Mouse (Mus musculus) myocyte (in vitro differentiated cells): Measurements from ENCODE around the gene Myo6. TPM values are rescaled to one million over a fixed set of nuclear protein-coding genes. Genes with fewer than 3 reads are reported as not detected.

Source experiments
- H3K27me3 ChIP-seq: one replicate; pipeline ENCODE4 v1.6.1; 2011; ENCODE audit not compliant: control insufficient read depth, insufficient read depth, insufficient read length
- H3K36me3 ChIP-seq: one replicate; pipeline ENCODE4 v1.6.1; 2011; ENCODE audit not compliant: control insufficient read depth, insufficient read depth
- H3K4me2 ChIP-seq: one replicate; pipeline ENCODE4 v1.6.1; 2011; ENCODE audit warnings: low read depth, control low read depth
- H3K4me3 ChIP-seq: one replicate; pipeline ENCODE4 v1.5.1; 2011; ENCODE audit warnings: mild to moderate bottlenecking, control low read depth, moderate library complexity
- H3K79me2 ChIP-seq: one replicate; pipeline ENCODE4 v1.6.1; 2011; ENCODE audit not compliant: control insufficient read depth, insufficient read depth
- H3ac ChIP-seq: one replicate; pipeline ENCODE4 v1.6.1; 2011; ENCODE audit not compliant: control insufficient read depth, insufficient read length
- CEBPB ChIP-seq: IDR thresholded peaks from 2 replicates; pipeline ENCODE4 v1.6.1; 2011; ENCODE audit warnings: mild to moderate bottlenecking, moderate library complexity; ENCODE audit not compliant: poor library complexity, insufficient read depth, severe bottlenecking
- E2F4 ChIP-seq: IDR thresholded peaks from one replicate; pipeline ENCODE4 v1.6.1; 2011; ENCODE audit warnings: mild to moderate bottlenecking, control low read depth, moderate library complexity; ENCODE audit not compliant: insufficient read depth
- MAX ChIP-seq: IDR thresholded peaks from one replicate; pipeline ENCODE4 v1.6.1; 2011; ENCODE audit warnings: low read depth, mild to moderate bottlenecking, control low read depth
- MYOD1 ChIP-seq, 3 experiments: IDR thresholded peaks; one replicate each; pipeline ENCODE4 v1.6.1; 2011; ENCODE audit warnings: control low read depth in 2 of 3, low read depth in 2 of 3, mild to moderate bottlenecking in 2 of 3, moderate library complexity in 1 of 3; ENCODE audit not compliant: insufficient read length in 2 of 3, control insufficient read depth in 1 of 3
- MYOG ChIP-seq, 3 experiments: IDR thresholded peaks; one replicate each; pipeline ENCODE4 v1.6.1; 2011; ENCODE audit warnings: control low read depth in 2 of 3, low read depth in 2 of 3, mild to moderate bottlenecking in 2 of 3; ENCODE audit not compliant: insufficient read length in 2 of 3, control insufficient read depth in 1 of 3, insufficient read depth in 1 of 3
- POLR2A ChIP-seq: IDR thresholded peaks from one replicate; pipeline ENCODE4 v1.6.1; 2011; ENCODE audit warnings: low read depth, mild to moderate bottlenecking, control low read depth, moderate library complexity; ENCODE audit not compliant: insufficient read length
- POLR2AphosphoS2 ChIP-seq: IDR thresholded peaks from one replicate; pipeline ENCODE4 v1.6.1; 2011; ENCODE audit warnings: low read depth, control low read depth; ENCODE audit not compliant: insufficient read length
- REST ChIP-seq: IDR thresholded peaks from one replicate; pipeline ENCODE4 v1.6.1; 2011; ENCODE audit warnings: mild to moderate bottlenecking, control low read depth, moderate library complexity; ENCODE audit not compliant: insufficient read depth, insufficient read length
- SRF ChIP-seq: IDR thresholded peaks from one replicate; pipeline ENCODE4 v1.6.1; 2011; ENCODE audit warnings: low read depth; ENCODE audit not compliant: control insufficient read depth, insufficient read length
- TCF12 ChIP-seq: IDR thresholded peaks from one replicate; pipeline ENCODE4 v1.6.1; 2011; ENCODE audit warnings: mild to moderate bottlenecking, control low read depth; ENCODE audit not compliant: poor library complexity, insufficient read depth, severe bottlenecking
- TCF3 ChIP-seq: IDR thresholded peaks from one replicate; pipeline ENCODE4 v1.6.1; 2011; ENCODE audit warnings: low read depth, control low read depth; ENCODE audit not compliant: insufficient read length
- USF1 ChIP-seq: IDR thresholded peaks from one replicate; pipeline ENCODE4 v1.6.1; 2011; ENCODE audit warnings: low read depth, mild to moderate bottlenecking, control low read depth, moderate library complexity
- polyA plus RNA-seq: library from polyadenylated mRNA; unstranded; fragments of >200 nt; fragmentation: generic; extraction: Trizol; gene quantifications from one replicate; pipeline ENCODE4 v1.2.1, GENCODE M21; 2012; ENCODE audit warnings: missing spikeins

Myo6 gene
- polyA plus RNA-seq, 1 experiment: 4.1 TPM

DNA sequence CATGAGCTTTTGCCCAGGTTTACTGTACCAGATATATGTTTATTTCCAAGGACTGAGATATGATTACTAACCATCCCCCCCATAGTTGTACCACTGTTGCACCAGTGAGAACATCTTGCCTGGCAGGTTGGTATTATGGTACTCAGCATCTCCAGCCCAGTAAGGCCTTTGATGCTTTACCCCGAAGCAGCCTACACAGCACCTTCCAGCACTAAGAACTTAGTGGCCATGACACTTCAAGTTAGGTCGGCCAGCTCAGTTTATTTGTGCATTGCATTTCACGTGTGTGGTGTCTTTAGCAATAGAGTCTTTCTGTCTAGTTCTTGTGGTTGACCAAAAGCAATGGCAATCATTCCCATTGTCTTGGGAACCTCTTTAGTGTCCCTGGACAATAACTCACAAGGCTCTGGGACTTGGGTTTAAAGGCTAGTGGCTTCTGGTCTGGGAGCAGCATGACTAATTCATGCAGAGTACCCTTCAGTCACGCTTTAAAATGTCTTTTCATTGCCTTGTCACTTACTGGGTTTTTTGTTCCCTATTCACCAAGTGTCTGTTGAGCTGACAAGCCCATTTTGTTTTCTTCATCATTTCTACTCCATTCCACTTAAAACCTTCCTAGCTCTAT lies 69.1 kb downstream of the Myo6 start:
- Histone ChIP-seq H3ac (no peak overlapping the region), H3K36me3 (no peaks in the 10 kb centered on the region), H3K79me2 (no peaks in the 10 kb centered on the region)

DNA sequence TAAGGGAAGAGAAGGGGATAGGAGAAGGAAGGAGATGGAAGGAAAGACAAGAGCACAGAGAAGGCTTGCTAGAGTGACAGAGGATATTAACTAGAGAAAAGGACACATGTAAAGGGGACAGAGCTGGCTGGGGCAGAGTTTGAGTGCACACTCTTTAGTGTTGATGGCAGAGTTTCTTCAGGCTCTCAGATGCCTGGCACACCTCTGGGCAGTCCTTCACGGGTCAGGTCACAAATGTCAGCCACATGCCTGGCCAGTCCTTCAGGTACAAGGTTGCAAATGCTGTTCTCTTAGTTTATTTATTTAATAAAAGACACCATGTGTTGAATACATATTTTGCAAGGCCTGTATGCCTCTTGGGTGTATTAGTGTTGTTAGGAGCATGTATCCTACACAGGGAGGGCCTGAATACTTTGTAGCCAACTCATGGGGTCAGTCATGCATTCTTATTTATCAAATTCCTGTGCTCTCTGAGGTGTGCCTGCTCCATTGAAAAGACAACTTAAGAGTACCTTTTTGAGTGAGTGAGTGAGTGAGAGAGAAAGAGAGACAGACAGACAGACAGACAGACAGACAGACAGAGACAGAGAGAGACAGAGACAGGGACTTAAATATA lies 72.5 kb downstream of the Myo6 start:
- H3K36me3 ChIP-seq: no peaks in the 10 kb centered on the region
- no peak overlapping the region for H3K4me3 ChIP-seq
- no peak overlapping the region for H3K4me2 ChIP-seq
- H3K79me2 ChIP-seq: no peaks in the 10 kb centered on the region
- H3K27me3 ChIP-seq: no peaks in the 10 kb centered on the region
- no peak for TF ChIP-seq USF1
- no peak for TF ChIP-seq E2F4
- TF ChIP-seq MYOG (IDR thresholded peaks at IDR 0.05; ENCODE audit: control insufficient read depth in 1 of 3, insufficient read depth in 1 of 3, insufficient read length in 2 of 3, low read depth in 2 of 3): no peak
- no peak for TF ChIP-seq TCF12
- no peak for TF ChIP-seq CEBPB
- TF ChIP-seq POLR2A: no peak
- TF ChIP-seq TCF3: no peak
- TF ChIP-seq MAX: no peak
- TF ChIP-seq POLR2AphosphoS2: no peak
- TF ChIP-seq MYOD1 (IDR thresholded peaks at IDR 0.05; ENCODE audit: control insufficient read depth in 1 of 3, insufficient read length in 2 of 3, low read depth in 2 of 3): no peak
- TF ChIP-seq REST: no peak
- no peak for TF ChIP-seq SRF
- H3ac ChIP-seq: no peak overlapping the region

More for the DNA sequence above, 69.1 kb downstream of the Myo6 start:
- Histone ChIP-seq H3K4me2 (no peak overlapping the region), H3K27me3 (no peaks in the 10 kb centered on the region), H3K4me3 (no peak overlapping the region)
- TF ChIP-seq MYOG (IDR thresholded peaks at IDR 0.05; ENCODE audit: control insufficient read depth in 1 of 3, insufficient read depth in 1 of 3, insufficient read length in 2 of 3, low read depth in 2 of 3) (no peak), MYOD1 (IDR thresholded peaks at IDR 0.05; ENCODE audit: control insufficient read depth in 1 of 3, insufficient read length in 2 of 3, low read depth in 2 of 3) (no peak), TCF12 (no peak), POLR2AphosphoS2 (no peak), SRF (no peak), REST (no peak), MAX (no peak), POLR2A (no peak), USF1 (no peak), CEBPB (no peak), TCF3 (no peak), E2F4 (no peak)

DNA sequence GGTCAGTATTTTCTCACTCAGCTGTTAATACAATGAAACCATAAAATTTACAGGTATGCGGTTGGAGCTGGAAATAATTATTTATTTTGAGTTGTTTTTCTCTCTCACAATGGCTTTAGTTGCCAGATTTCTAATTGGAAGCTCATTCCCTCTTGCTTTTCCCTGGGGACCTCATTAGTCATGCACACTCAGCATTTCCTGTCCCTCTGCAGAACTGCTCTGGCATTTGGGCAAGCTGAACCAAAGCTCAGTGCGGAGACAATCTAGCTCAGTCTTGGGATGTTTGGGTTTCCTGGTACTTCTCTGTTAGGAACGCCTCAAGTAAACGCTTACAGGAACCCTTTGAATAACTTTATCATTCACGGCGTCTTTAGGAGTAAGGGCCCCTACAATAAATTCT lies 76.9 kb downstream of the Myo6 start:
- Histone ChIP-seq H3K36me3 (no peaks in the 10 kb centered on the region), H3K79me2 (no peaks in the 10 kb centered on the region), H3K27me3 (no peaks in the 10 kb centered on the region), H3K4me3 (no peak overlapping the region), H3ac (no peak overlapping the region), H3K4me2 (no peak overlapping the region)
- TF ChIP-seq MAX (no peak), SRF (no peak), MYOG (IDR thresholded peaks at IDR 0.05; ENCODE audit: control insufficient read depth in 1 of 3, insufficient read depth in 1 of 3, insufficient read length in 2 of 3, low read depth in 2 of 3) (no peak), REST (no peak), TCF3 (no peak), E2F4 (no peak), POLR2A (no peak), CEBPB (no peak), POLR2AphosphoS2 (no peak), MYOD1 (IDR thresholded peaks at IDR 0.05; ENCODE audit: control insufficient read depth in 1 of 3, insufficient read length in 2 of 3, low read depth in 2 of 3) (no peak), TCF12 (no peak), USF1 (no peak)

DNA sequence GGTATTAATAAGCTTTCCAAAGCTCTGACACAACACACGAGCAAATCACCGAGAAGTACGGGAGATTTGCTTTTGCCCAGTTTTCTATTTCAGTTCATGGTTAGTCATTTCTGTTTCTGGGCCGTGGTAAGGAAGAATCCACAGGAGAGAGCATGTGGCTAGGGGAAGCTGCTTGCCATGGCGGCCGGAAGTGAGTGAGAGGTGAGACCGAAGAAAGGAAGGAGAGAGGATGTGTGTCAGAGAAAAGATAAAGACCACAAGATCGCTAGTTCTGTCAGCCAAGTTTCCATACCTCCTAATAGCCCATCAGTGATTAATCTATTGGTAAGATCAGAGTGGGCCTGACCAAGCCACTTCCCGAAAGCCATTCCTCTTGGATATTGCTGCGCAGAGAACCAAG lies 87.3 kb downstream of the Myo6 start:
- no peaks in the 10 kb centered on the region for H3K27me3 ChIP-seq
- no peak overlapping the region for H3ac ChIP-seq
- no peak for TF ChIP-seq SRF
- TF ChIP-seq USF1: no peak
- TF ChIP-seq POLR2A: no peak
- TF ChIP-seq MYOG (IDR thresholded peaks at IDR 0.05; ENCODE audit: control insufficient read depth in 1 of 3, insufficient read depth in 1 of 3, insufficient read length in 2 of 3, low read depth in 2 of 3): no peak
- no peak for TF ChIP-seq REST
- no peak for TF ChIP-seq TCF3
- no peak for TF ChIP-seq POLR2AphosphoS2
- no peak for TF ChIP-seq TCF12
- no peak for TF ChIP-seq MYOD1 (IDR thresholded peaks at IDR 0.05; ENCODE audit: control insufficient read depth in 1 of 3, insufficient read length in 2 of 3, low read depth in 2 of 3)
- TF ChIP-seq E2F4: no peak
- no peak for TF ChIP-seq CEBPB
- no peak for TF ChIP-seq MAX

More for the DNA sequence above, 87.3 kb downstream of the Myo6 start:
- H3K79me2 ChIP-seq: no peaks in the 10 kb centered on the region
- no peaks in the 10 kb centered on the region for H3K36me3 ChIP-seq
- no peak overlapping the region for H3K4me3 ChIP-seq
- H3K4me2 ChIP-seq: no peak overlapping the region
